Mouse (Mus musculus): Measurements from ENCODE around the gene Arhgef26. TPM values are rescaled to one million over a fixed set of nuclear protein-coding genes. Genes with fewer than 3 reads are reported as not detected.

Gene Arhgef26
- polyA plus RNA-seq, 1 experiment: 0.38 TPM

GRCm38 (mm10) chr3:62380420-62380819 is 42.3 kb downstream of the Arhgef26 start:
- Histone ChIP-seq H3K4me3 (ENCODE audit: control insufficient read depth, low read depth, low read length) (no peak overlapping the region), H3K36me3 (ENCODE audit: control insufficient read depth, insufficient read depth, low read length) (no peaks in the 10 kb centered on the region), H3K4me1 (ENCODE audit: control insufficient read depth, insufficient read depth, low read length) (no peaks in the 10 kb centered on the region), H3K27me3 (ENCODE audit: control insufficient read depth, insufficient read depth, low read length) (no peaks in the 10 kb centered on the region), H3K27ac (ENCODE audit: control insufficient read depth, insufficient read depth, low read depth, low read length) (no peak overlapping the region)
- TF ChIP-seq POLR2A (IDR thresholded peaks at IDR 0.05; ENCODE audit: control insufficient read depth, low read depth, low read length) (no peak), CTCF (IDR thresholded peaks at IDR 0.05; ENCODE audit: control insufficient read depth, insufficient read depth, insufficient replicate concordance, low read depth, low read length) (no peak)

- Histone ChIP-seq H3K36me3 (ENCODE audit: control insufficient read depth, insufficient read depth, low read length) (no peaks in the 10 kb centered on the region), H3K27ac (ENCODE audit: control insufficient read depth, insufficient read depth, low read depth, low read length) (no peak overlapping the region), H3K4me1 (ENCODE audit: control insufficient read depth, insufficient read depth, low read length) (no peaks in the 10 kb centered on the region), H3K4me3 (ENCODE audit: control insufficient read depth, low read depth, low read length) (no peak overlapping the region), H3K27me3 (ENCODE audit: control insufficient read depth, insufficient read depth, low read length) (no peaks in the 10 kb centered on the region)
- TF ChIP-seq POLR2A (IDR thresholded peaks at IDR 0.05; ENCODE audit: control insufficient read depth, low read depth, low read length) (no peak), CTCF (IDR thresholded peaks at IDR 0.05; ENCODE audit: control insufficient read depth, insufficient read depth, insufficient replicate concordance, low read depth, low read length) (no peak)
These were observed 44.7 kb downstream of the Arhgef26 start for GRCm38 (mm10) chr3:62382853-62383252.

- no peak overlapping the region for H3K27ac ChIP-seq (ENCODE audit: control insufficient read depth, insufficient read depth, low read depth, low read length)
- TF ChIP-seq CTCF (IDR thresholded peaks at IDR 0.05; ENCODE audit: control insufficient read depth, insufficient read depth, insufficient replicate concordance, low read depth, low read length): no peak
- no peak overlapping the region for H3K4me3 ChIP-seq (ENCODE audit: control insufficient read depth, low read depth, low read length)
- no peaks in the 10 kb centered on the region for H3K36me3 ChIP-seq (ENCODE audit: control insufficient read depth, insufficient read depth, low read length)
- no peaks in the 10 kb centered on the region for H3K4me1 ChIP-seq (ENCODE audit: control insufficient read depth, insufficient read depth, low read length)
- H3K27me3 ChIP-seq (ENCODE audit: control insufficient read depth, insufficient read depth, low read length): no peaks in the 10 kb centered on the region
These were observed 54.5 kb downstream of the Arhgef26 start for GRCm38 (mm10) chr3:62392636-62393035.

- Histone ChIP-seq H3K4me1 (ENCODE audit: control insufficient read depth, insufficient read depth, low read length) (no peaks in the 10 kb centered on the region), H3K27ac (ENCODE audit: control insufficient read depth, insufficient read depth, low read depth, low read length) (no peak overlapping the region)
These were observed 56.1 kb downstream of the Arhgef26 start for GRCm38 (mm10) chr3:62394284-62394683.

GRCm38 (mm10) chr3:62395368-62395767 is 57.2 kb downstream of the Arhgef26 start:
- no peak overlapping the region for H3K27ac ChIP-seq (ENCODE audit: control insufficient read depth, insufficient read depth, low read depth, low read length)
- H3K36me3 ChIP-seq (ENCODE audit: control insufficient read depth, insufficient read depth, low read length): no peaks in the 10 kb centered on the region
- H3K4me3 ChIP-seq (ENCODE audit: control insufficient read depth, low read depth, low read length): no peak overlapping the region
- TF ChIP-seq CTCF (IDR thresholded peaks at IDR 0.05; ENCODE audit: control insufficient read depth, insufficient read depth, insufficient replicate concordance, low read depth, low read length) (no peak), POLR2A (IDR thresholded peaks at IDR 0.05; ENCODE audit: control insufficient read depth, low read depth, low read length) (no peak)
- no peaks in the 10 kb centered on the region for H3K4me1 ChIP-seq (ENCODE audit: control insufficient read depth, insufficient read depth, low read length)
- no peaks in the 10 kb centered on the region for H3K27me3 ChIP-seq (ENCODE audit: control insufficient read depth, insufficient read depth, low read length)

More at GRCm38 (mm10) chr3:62394284-62394683, 56.1 kb downstream of the Arhgef26 start:
- Histone ChIP-seq H3K36me3 (ENCODE audit: control insufficient read depth, insufficient read depth, low read length) (no peaks in the 10 kb centered on the region), H3K27me3 (ENCODE audit: control insufficient read depth, insufficient read depth, low read length) (no peaks in the 10 kb centered on the region), H3K4me3 (ENCODE audit: control insufficient read depth, low read depth, low read length) (no peak overlapping the region)
- TF ChIP-seq POLR2A (IDR thresholded peaks at IDR 0.05; ENCODE audit: control insufficient read depth, low read depth, low read length) (no peak), CTCF (IDR thresholded peaks at IDR 0.05; ENCODE audit: control insufficient read depth, insufficient read depth, insufficient replicate concordance, low read depth, low read length) (no peak)

- Histone ChIP-seq H3K4me3 (ENCODE audit: control insufficient read depth, low read depth, low read length) (no peak overlapping the region), H3K27ac (ENCODE audit: control insufficient read depth, insufficient read depth, low read depth, low read length) (no peak overlapping the region), H3K27me3 (ENCODE audit: control insufficient read depth, insufficient read depth, low read length) (no peaks in the 10 kb centered on the region), H3K4me1 (ENCODE audit: control insufficient read depth, insufficient read depth, low read length) (no peaks in the 10 kb centered on the region), H3K36me3 (ENCODE audit: control insufficient read depth, insufficient read depth, low read length) (no peaks in the 10 kb centered on the region)
- TF ChIP-seq POLR2A (IDR thresholded peaks at IDR 0.05; ENCODE audit: control insufficient read depth, low read depth, low read length) (no peak), CTCF (IDR thresholded peaks at IDR 0.05; ENCODE audit: control insufficient read depth, insufficient read depth, insufficient replicate concordance, low read depth, low read length) (no peak)
These were observed 58.0 kb downstream of the Arhgef26 start for GRCm38 (mm10) chr3:62396109-62396508.

- H3K36me3 ChIP-seq (ENCODE audit: control insufficient read depth, insufficient read depth, low read length): no peaks in the 10 kb centered on the region
- no peak overlapping the region for H3K27ac ChIP-seq (ENCODE audit: control insufficient read depth, insufficient read depth, low read depth, low read length)
- no peaks in the 10 kb centered on the region for H3K27me3 ChIP-seq (ENCODE audit: control insufficient read depth, insufficient read depth, low read length)
- H3K4me1 ChIP-seq (ENCODE audit: control insufficient read depth, insufficient read depth, low read length): no peaks in the 10 kb centered on the region
- H3K4me3 ChIP-seq (ENCODE audit: control insufficient read depth, low read depth, low read length): no peak overlapping the region
- no peak for TF ChIP-seq POLR2A (IDR thresholded peaks at IDR 0.05; ENCODE audit: control insufficient read depth, low read depth, low read length)
- TF ChIP-seq CTCF (IDR thresholded peaks at IDR 0.05; ENCODE audit: control insufficient read depth, insufficient read depth, insufficient replicate concordance, low read depth, low read length): no peak
These were observed 60.0 kb downstream of the Arhgef26 start for GRCm38 (mm10) chr3:62398094-62398493.
